Mouse (Mus musculus): ENCODE data around the gene Prelp.
"Not testable (repeated sequence)": the region's sequence is repeated elsewhere in the genome, so short reads cannot be mapped to it uniquely, and the experiment has no call there.

Gene Prelp

DNA sequence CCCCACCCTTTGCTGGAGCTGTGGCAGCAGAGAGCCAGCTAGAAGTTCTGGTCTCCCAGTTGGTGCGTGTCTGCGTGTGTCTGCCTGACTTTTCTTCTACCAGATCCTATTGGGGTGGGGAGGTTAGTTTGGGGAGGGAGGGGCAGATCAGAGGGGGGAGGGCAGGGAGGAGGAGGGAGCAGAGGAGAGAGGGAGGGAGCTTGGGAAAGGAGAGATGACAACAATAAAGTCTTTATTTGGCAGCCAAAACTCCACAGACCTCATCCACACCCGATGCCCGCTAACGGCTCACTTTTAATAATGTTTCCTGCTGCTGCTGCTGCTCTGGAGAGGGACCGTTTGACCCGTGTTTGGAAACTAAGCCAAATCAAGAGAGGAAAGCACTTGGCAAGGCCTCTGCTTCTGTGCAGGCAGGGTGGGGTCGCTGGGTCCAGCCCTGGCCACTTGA is at the start of gene Prelp:
Prelp (minus strand) TSS at position 111 of the 448 bp plus-strand sequence.
- DNase-seq (ENCODE audit: extremely low spot score, low read depth, low spot score), result no peak

DNA sequence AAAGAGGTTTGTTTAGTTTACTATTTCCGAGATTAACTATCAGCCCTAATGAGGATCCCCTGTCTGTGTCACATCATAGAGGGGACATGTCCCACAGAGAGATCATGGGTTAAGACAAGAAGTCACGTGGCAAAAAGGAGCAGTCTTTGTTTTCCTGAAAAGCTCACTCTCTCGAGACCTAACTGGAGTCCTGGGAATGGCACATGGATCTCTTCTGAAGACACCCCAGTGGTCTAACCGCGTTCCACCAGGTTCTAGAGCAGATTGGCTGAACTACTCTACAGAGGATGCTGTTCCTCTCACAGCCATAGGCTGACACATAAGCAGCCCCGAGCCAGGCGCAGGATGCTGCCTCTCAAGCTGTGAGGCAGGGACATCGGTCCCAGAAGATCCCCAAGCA is 48.2 kb upstream of the Prelp start:
- no peak for DNase-seq (ENCODE audit: extremely low spot score, low read depth, low spot score)

DNA sequence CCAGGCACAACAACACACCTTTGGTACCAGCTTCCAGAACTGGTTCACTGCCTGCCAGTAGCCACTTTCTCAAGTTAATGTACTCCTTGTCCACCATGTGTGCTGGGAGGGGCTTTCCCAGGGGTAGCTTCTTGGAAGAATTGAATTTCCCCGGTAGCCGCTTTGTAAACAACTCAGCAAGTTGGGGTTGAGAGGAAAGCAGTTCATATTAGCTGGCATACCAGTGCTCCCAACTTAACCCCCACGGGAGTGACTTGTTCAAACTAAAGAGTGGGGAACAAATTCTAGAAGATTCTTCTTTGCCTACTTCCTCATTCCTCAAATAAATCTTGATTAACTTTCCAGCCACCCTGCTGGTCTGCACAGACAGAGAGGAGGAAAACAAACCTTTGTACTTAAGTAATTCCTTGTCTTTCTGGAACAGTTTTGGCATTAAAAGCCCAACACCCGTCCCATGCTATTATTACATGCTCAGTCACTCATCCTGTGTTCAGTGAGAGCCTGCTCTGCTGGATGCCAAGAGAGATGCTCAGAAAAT is 47.6 kb upstream of the Prelp start:
- no peak for DNase-seq (ENCODE audit: extremely low spot score, low read depth, low spot score)

DNA sequence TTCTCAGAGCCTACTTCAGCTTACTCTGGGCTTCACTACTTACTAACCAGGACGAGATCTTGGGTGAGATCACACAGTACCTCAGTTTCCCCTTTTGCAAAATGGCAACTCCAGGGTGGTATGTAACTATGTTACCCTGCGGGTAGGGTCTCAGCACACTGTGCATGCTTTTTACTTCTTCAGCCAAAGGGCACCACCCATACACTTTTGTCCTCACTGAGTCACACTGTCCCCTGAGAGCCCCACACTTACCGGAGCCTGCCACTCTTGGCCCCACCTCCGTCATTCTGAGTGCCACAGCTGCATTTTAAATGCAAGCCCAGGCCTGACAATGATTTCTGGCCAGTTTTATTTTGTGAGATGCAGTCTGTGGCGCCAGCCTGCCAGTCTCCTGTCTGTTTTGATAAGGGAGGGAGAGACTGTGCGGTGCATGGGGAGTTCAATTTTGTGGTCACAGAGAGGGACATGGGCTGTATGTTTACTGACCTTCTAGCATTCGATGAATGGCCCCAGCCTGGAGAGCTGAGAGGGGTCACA is 46.3 kb upstream of the Prelp start:
- DNase-seq (ENCODE audit: extremely low spot score, low read depth, low spot score), result no peak

DNA sequence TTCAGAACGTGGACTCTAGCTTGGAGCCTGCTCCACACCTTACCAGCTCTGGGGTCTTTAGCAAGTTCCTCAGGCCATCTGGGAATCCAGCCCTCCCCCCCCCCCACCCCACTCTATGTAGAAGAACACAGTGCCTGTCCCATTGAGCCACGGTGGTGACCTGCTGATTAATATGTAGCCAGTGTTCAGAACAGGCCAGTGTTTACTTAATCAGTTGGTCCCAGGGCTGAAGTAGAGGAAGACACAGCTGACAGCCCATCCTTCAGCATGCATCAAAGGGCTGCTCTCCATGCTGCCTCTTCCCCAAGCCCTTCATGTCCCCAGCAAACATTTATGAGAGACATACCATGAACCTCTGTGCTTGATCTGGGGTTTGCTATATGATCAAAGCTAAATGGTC is 44.8 kb upstream of the Prelp start:
- DNase-seq (ENCODE audit: extremely low spot score, low read depth, low spot score), result no peak

DNA sequence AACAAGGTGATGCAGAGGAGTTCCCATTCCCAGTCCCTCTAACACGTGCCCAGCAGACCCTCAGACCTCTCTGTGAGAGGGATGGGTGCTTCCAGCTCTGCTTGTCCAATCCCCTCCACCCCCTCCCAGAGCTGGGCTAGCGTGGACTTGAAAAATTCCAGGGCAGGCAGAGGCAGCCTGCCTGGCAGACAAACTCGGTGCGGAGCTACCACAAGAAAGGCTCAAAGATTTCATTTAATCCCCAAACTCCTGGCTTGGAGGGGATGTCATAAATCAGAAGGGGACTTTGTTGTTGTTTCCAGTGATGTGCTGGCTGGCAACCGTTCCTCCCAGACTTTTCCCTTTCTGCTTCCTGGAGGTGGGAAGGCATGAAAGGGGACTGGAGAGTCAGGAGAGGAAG is 44.1 kb upstream of the Prelp start:
- no peak for DNase-seq (ENCODE audit: extremely low spot score, low read depth, low spot score)

DNA sequence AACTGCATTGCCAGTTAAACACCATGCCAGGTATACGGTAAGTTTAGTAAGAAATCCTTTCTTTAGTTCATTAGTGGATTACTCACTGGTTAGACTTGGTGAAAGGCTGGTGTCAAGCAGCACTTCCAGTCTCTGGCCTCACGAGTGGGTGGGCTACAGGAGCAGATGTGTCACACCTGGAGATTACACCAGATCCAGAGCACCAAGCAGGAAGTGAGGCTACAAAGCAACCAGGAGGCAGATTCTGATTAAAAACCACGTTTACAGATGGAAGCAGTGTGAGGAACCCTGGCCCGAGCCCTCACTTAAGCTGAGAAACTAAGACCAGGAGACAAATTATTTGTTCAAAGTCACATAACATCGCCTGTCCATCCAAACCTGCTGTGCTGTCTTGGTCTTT is 43.5 kb upstream of the Prelp start:
- DNase-seq (ENCODE audit: extremely low spot score, low read depth, low spot score), result no peak

DNA sequence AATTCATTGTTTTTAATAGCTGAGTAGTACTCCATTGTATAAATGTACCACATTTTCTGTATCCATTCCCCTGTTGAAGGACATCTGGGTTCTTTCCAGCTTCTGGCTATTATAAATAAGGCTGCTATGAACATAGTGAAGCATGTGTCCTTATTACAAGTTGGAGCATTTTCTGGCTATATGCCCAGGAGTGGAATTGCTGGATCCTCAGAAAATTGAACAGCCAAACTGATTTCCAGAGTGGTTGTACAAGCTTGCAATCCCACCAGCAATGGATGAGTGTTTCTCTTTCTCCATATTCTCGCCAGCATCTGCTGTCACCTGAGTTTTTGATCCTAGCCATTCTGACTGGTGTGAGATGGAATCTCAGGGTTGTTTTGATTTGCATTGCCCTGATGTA is 42.4 kb upstream of the Prelp start:
- DNase-seq (ENCODE audit: extremely low spot score, low read depth, low spot score), result not testable (repeated sequence)

DNA sequence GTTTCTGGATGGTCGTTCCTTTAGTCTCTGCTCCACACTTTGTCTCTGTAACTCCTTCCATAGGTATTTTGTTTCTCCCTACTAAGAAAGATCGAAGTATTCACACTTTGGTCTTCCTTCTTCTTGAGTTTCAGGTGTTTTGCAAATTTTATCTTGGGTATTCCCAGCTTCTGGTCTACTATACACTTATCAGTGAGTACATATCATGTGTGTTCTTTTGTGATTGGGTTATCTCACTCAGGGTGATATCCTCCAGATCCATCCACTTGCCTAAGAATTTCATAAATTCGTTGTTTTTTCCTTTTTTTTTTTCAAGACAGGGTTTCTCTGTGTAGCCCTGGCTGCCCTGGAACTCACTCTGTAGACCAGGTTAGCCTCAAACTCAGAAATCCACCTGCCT is 41.9 kb upstream of the Prelp start:
- DNase-seq (ENCODE audit: extremely low spot score, low read depth, low spot score), result not testable (repeated sequence)

DNA sequence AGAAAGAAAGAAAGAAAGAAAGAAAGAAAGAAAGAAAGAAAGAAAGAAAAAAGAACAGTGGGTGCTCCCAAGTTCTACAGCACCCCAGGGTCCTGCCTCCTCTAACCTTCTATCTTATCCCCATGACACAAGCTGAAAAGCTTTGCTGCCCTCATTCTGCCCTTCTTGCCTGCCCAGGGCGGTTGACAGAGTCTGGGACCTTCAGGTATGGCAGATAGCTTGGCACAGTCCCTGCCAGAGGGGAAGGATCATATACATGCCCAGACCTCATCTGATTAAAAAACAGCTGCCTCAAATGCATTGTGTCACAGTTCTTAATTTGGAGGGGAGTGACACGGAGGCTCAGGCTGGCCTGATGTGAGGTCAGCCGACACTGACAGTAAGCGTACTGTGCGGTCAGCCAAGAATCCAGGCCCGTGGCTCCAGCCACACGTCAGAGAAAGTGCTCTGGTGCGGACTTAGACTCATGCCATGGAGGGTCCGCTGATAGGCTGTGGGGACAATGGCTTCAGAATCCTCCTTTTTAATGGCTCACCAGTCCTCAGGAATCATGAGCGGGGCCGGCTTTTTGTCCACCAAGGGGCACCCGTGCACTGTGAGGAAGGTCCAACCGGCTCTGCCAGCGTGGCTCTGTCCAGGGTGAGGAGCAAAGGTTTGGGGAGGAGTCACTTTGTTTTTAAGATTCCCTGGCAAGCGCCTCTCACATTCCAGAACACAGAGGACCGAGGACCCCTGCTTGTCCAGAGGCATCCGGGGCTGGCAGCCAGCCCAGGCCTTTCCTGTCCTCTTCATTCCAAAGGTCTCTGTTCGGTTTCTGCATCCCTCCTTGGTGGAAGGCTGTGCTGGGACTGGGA is 40.3 kb upstream of the Prelp start:
- DNase-seq (ENCODE audit: extremely low spot score, low read depth, low spot score), result no peak

DNA sequence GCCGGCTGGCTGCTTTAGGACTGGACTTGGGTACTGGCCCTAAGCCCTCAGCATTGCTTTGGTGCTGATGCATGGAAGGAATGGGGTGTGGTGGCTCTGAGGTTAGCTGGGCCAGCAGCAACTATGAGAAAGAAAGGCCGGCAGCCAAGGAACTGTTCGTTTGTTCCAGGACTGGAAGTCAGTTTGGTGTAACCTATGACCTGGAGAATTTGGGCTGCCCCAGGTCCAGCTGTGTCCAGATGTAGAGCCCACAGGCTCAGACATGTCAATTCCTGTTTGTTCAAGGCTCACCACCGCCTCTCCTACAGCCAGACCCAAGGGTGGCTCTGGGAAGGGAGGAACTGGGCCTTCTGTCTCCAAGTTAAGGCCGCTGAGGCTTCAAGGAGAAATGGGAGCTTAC is 38.3 kb upstream of the Prelp start:
- DNase-seq (ENCODE audit: extremely low spot score, low read depth, low spot score), result no peak

DNA sequence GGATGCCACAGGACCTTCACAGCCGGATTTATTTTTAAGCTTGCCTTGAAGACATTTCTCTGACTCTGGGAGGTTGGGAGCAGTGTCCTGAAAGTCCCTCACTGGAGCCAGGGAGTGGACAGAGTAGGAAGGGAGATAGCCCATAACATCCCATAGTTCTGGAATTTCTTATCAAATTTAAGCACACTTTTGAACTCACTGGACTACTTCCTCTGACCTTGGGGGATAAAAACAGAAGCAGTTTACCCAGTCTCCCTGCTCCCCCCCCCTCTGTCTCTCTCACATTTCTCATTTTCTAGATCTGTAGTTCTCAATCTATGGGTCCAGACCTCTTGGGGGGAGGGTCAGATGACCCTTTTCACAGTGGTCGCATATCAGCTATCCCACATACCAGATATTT is 32.8 kb upstream of the Prelp start:
- no peak for DNase-seq (ENCODE audit: extremely low spot score, low read depth, low spot score)

DNA sequence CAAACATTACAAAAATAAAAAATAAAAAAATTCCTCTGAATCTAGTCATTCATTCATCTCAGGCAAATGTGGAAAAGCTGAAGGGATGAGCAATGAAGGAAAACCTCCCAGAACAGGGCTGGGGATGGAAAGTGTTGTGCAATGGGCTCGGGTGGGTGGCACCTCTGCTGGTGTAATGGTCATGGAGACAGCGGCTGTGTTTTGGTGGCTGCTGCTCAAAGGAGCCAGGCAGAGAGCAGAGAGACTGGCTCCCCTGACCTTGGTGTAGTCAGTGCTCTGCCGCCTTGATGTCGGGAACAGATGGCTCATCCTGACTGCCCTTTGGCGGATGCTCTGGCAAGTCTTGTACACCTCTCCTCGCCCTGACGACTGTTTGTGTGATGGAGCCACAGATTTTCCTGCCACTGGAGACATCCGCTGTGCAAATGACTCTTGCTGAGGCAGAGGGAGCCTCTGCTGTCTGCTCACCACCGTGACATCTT is 32.1 kb upstream of the Prelp start:
- DNase-seq (ENCODE audit: extremely low spot score, low read depth, low spot score), result no peak

DNA sequence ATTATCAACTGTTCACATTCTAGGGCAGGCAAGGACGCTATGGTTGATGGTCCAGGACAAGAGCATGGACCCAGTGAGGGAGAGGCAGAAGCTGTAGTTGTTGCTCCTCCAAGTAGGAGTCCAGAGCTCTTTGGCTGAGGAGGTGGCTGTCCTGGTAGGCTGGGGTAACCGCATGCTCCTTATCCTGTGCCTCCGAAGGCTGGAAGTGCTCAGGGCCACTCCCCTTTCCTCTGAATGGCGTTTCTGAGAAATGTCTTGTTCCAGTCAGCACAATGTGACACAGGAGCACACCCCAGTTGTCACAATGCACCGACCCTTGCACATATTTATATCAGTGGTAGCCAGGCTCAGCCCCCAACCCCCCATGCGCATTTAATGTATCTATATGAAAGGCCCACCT is 30.4 kb upstream of the Prelp start:
- DNase-seq (ENCODE audit: extremely low spot score, low read depth, low spot score), result no peak

DNA sequence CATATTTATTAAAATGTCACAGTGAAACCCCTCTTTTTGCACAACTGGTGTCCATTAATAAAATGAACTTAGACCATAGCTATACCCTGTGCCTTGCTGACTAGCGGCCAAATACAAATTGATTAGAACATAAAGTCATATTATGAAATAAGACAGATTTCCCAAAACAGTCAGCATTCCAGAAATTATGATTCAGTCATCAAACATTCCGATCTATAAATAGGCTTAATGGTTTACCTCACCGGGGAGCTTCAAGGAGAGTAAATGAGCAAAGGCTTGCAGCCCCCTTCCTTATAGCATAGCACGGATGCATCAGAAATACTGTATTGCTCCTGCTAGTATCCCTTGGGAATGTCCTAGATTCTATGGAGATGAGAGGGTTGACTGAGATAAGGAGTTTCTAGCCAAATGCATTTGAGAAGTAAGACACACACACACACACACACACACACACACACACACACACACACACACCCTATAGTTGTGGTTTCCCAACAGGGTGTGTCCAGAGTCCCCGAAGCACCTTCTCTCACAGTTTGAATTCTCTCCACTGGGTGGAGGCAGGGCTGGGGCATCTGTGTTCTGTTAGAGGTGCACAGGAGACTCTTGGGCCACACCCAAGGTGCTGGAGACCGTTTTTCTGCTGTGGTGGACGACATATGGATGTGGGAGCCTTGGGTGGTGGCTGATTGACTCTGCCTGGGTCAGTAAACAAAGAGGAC is 29.0 kb upstream of the Prelp start:
- no peak for DNase-seq (ENCODE audit: extremely low spot score, low read depth, low spot score)

DNA sequence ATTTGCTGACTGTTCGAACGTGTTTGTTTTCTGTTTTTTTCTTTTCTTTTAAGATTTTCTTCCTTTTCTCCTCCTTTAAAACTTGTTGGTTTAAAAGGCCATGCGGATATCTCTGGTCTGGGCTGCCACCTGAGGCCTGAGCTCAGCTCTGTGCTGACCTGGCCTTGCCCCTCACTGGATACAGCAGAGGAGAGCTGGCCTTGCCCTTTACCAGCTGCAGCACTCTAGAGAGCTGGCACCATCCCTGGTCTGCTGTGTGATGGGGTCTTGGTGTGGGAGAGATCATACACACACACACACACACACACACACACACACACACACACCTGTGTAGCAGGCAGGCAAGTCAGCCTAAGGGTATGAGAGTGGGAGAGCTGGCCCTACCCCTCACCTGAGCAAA is 23.9 kb upstream of the Prelp start:
- DNase-seq (ENCODE audit: extremely low spot score, low read depth, low spot score), result no peak

DNA sequence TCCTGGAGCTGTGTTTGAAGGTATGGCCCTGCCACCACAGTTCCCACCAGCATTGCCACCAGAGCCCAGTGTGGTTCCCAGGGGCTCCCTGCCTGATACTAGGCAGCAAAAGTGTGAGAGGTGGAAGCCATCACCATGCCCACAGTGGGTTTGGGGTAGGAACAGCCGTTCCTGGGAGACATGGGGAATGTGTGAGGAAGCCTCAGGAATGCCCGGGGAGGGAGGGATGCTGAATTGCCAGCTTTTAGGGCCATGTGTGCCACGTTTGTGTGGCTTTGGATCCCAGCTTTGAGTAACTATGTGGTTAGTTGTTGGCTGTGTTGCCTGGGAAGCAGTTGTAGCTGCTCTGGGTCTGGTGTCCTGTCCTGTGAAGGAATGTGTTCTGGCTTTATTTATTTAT is 20.7 kb upstream of the Prelp start:
- DNase-seq (ENCODE audit: extremely low spot score, low read depth, low spot score), result no peak

DNA sequence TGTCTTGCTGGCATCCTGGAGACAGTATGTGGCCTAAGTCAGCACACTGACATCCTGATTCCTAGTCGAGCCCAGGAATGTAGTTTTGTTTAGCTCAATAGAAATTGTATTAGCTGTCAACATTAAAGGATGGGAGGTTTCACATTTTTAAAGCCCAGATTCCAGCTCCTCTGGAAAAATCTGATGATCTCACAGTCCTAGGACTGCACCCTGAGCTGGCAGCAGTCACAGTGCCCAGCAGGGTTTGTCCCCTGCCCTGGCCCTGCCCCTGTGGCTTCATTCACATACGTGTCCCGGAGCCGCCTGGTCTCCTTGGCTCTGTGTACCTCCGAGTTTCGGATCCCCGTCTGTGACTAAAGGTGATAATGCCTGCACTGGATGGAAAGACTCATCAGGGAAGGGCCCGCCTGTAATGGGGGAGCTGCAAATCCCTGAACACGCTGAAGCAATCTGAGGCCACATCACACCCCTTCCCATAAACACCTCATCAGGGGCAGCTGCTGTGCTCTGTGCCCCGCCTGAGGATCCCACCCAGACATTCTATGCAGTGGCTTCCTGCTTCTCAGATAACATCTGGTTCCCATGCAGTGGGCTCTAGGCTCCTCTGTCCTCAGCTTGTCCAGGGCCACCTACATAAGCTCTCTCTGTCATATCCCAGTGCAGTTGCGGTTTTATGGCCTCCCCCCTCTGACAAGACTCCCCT is 20.1 kb upstream of the Prelp start:
- no peak for DNase-seq (ENCODE audit: extremely low spot score, low read depth, low spot score)

DNA sequence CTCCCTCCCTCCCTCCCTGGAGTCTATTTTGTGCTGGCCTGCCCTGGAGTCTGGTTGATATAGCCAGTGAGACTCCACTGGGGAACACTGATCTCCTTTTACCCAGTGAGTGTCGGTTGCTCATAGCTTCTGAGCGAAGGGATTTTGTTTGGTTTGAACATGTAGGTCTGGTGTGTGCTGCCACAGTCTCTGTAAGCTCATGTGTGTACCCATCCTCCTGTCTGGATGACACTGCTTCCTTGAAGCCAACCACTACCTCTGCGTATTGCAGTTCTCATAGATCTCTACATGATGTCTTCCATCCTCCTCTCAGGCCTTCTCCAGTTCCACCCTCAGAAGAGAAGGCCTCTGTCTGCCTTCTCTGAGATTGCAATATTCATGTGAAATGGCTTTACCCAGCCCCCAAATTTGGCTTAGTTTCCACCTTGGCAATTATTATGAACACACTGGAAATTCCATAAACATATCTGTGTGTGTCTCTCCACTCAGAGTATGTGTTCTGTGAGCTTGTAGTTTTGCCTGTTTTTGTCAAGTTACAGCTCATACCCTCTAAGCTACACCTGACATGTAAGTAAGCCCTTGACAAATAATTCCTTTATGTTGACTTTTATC is 19.4 kb upstream of the Prelp start:
- no peak for DNase-seq (ENCODE audit: extremely low spot score, low read depth, low spot score)

DNA sequence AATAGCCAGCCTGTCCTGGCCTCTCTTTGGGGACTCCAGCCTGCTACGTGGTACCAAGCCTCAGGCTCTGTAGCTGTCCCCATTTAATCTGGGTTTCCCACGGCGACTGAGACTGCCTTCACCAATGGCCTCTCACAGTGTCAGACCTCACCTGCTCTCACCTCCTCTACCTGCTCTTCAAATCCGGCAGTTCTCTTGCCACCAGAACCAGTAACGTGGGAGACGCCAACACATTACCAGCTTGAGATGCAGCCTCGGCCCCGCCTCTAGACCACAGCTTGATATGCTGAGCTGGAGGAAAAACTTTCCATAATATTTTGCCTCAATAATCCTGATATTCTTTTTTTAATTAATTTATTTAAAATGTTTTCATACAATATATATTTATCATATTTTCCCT is 18.5 kb upstream of the Prelp start:
- DNase-seq (ENCODE audit: extremely low spot score, low read depth, low spot score), result no peak

DNA sequence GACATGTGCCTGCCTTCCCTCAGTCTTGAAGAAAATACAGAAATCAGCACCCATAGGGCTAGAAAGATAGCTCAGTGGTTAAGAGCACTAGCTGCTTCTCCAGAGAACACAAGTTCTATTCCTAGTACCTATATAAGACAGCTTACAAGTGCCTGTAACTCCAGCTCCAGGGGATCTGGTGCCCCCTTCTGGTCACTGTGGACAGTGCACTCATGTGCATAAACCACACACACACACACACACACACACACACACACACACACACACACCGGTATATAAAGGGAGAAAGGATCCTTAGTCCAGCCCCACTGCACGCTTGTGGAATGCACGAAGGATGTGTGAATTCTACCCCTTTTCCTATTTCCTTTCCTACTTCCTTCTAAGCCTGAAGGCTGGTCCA is 15.0 kb upstream of the Prelp start:
- no peak for DNase-seq (ENCODE audit: extremely low spot score, low read depth, low spot score)

Measured in hindlimb bud, embryonic 11.5 days (tissue).